Mouse (Mus musculus) C2C12 (cell line): Measurements from ENCODE around the gene Syce1.

Experiments
- CTCF ChIP-seq: IDR thresholded peaks from one replicate; pipeline ENCODE4 v1.5.1; 2011; ENCODE audit not compliant: control insufficient read depth, insufficient read depth, insufficient read length
- USF1 ChIP-seq: IDR thresholded peaks from one replicate; pipeline ENCODE4 v1.6.1; 2011; ENCODE audit warnings: low read depth, mild to moderate bottlenecking, control low read depth, moderate library complexity

DNA sequence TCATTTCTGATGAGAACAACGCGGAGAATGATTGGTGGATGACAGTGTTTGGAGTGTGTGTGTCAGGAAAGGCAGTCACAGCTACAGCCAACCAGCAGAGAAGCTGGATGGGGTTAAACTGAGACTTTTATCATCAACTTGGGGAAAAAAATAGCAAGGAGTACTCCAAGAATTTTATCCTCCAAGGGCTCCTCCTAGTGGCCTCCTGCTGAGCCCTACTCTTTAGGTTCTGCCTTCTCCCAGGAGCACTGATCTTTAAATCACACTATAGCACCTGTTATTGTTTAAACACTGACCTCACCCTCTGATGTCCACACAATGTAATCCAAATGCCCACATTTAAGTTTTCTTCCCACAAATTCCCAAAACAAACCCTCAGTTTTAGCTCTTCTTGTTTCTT, 54.5 kb downstream of the Syce1 start:
- TF ChIP-seq CTCF = no peak
- no peak for TF ChIP-seq USF1
